Mouse (Mus musculus) hindbrain, postnatal 0 days (tissue): Measurements from ENCODE around the gene Mrrf. TPM values are rescaled to one million over a fixed set of nuclear protein-coding genes. Genes with fewer than 3 reads are reported as not detected.

Experiments used
- ATAC-seq: fragments of 200-750 bp; cut with Nextera tagmentation; 2 replicates; pipeline ENCODE4 v1.8.0; 2017; ENCODE audit warnings: mild to moderate bottlenecking, moderate TSS enrichment, moderate library complexity
- DNase-seq: peaks from one replicate; pipeline ENCODE4 v3.0.0-alpha.2; 2015; ENCODE audit warnings: low spot score
- H3K27ac ChIP-seq: fragments of 300-500 bp; sonication (generic); 2 replicates; pipeline ENCODE4 v1.5.1; 2014; ENCODE audit warnings: mild to moderate bottlenecking
- H3K27me3 ChIP-seq: fragments of 300-500 bp; sonication (generic); 2 replicates; pipeline ENCODE4 v1.6.1; 2014; ENCODE audit warnings: low read length, mixed read lengths; ENCODE audit not compliant: insufficient read depth
- H3K36me3 ChIP-seq: fragments of 300-500 bp; sonication (generic); 2 replicates; pipeline ENCODE4 v1.6.1; 2014; ENCODE audit warnings: low read length, mixed read lengths; ENCODE audit not compliant: insufficient read depth
- H3K4me1 ChIP-seq: fragments of 300-500 bp; sonication (generic); 2 replicates; pipeline ENCODE4 v1.6.1; 2014; ENCODE audit warnings: antibody characterized with exemption, low read length, mixed read lengths; ENCODE audit not compliant: insufficient read depth
- H3K4me2 ChIP-seq: fragments of 300-500 bp; sonication (generic); 2 replicates; pipeline ENCODE4 v1.6.1; 2014; ENCODE audit warnings: low read depth, mild to moderate bottlenecking, low read length, moderate library complexity, mixed read lengths
- H3K4me3 ChIP-seq: fragments of 300-500 bp; sonication (generic); 2 replicates; pipeline ENCODE4 v1.5.1; 2014; ENCODE audit warnings: low read length
- H3K9ac ChIP-seq: fragments of 300-500 bp; sonication (generic); replicated peaks from 2 replicates; pipeline ENCODE4 v1.6.1; 2014; ENCODE audit warnings: mild to moderate bottlenecking, low read length, moderate library complexity, mixed read lengths
- H3K9me3 ChIP-seq: fragments of 300-500 bp; sonication (generic); 2 replicates; pipeline ENCODE4 v1.6.1; 2016; ENCODE audit warnings: low read length, mixed read lengths
- CTCF ChIP-seq: IDR thresholded peaks from 2 replicates; pipeline ENCODE4 v1.5.1; 2016; ENCODE audit warnings: antibody characterized with exemption, control low read depth, low read depth
- WGBS: fragments of 180-500 bp; shearing (Covaris S2); extraction: QIAGEN DNeasy Blood & Tissue Kit; methylation state at CpG from one replicate; pipeline ENCODE4 v1.1.7; 2014; 5-methylcytosine and 5-hydroxymethylcytosine counted together
- polyA plus RNA-seq: library from polyadenylated mRNA; unstranded; fragments of >200 nt; fragmentation: Nextera tagmentation; extraction: Ambion mirVana; gene quantifications from 2 replicates; pipeline ENCODE4 v1.2.1, GENCODE M21; 2015
- total RNA-seq: library from RNA; depleted of rRNA; stranded (reverse); fragments of >200 nt; gene quantifications from 2 replicates; pipeline ENCODE4 v1.2.3, GENCODE M21; 2014; rRNA removed

The Mrrf gene
- 12.9 and 32.2 TPM in 2 replicates for total RNA-seq
- 16.6 and 17.0 TPM in 2 replicates for polyA plus RNA-seq

DNA sequence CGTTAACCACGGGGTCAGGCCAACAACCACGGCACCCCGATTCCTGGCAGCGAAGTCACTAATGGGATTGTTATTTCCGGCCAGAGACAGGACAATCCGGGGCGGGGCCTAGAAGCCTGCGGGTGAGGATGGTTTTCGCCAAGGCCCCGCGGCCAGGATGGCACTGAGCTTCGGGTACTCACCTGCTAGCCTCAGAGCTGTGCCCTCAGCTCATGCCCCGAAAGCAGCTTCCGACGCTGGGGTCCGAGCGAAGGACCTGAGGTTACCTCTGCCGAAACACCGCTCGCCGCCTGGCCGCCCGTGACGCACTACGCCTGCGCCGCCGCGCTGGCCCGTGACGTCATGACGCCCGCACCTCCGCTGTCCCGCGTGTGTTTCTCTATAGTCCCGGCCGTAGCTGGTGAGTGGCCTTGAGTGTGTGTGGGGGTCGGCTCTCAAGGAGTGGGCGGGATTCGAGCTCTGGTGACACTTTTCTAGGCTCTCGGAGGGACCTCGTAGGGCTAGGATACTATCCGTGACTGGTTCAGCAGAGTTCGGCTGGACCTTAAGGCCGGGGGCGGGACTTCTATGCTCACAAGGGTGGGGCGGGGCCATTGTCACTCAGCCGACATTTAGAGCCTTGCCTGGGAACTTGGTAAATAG, at the start of gene Mrrf, which contains the start of gene Rbm18:
Gene Mrrf (plus strand): TSS at position 90 of the 642 bp plus-strand sequence.
Gene Rbm18 (minus strand): TSS at position 474 of the 642 bp plus-strand sequence.
- no peak for TF ChIP-seq CTCF
- peak within 1 kb of the TSS; percentile 70 for H3K4me2 ChIP-seq
- ATAC-seq (peak; percentile 99), DNase-seq (peak; percentile 93)
- H3K36me3 ChIP-seq = peaks cover 11% of the 10 kb centered on the region; the same call in 1 of the 2 replicates
- WGBS = 2% methylated on average over 50 of the region's 50 CpGs
- peak within 1 kb of the TSS; percentile 85 for H3K27ac ChIP-seq
- no peaks in the 10 kb centered on the region for H3K9me3 ChIP-seq
- H3K4me3 ChIP-seq = peak within 1 kb of the TSS; percentile 54
- H3K4me1 ChIP-seq = peaks cover 12% of the 10 kb centered on the region
- peak within 1 kb of the TSS; percentile 61 for H3K9ac ChIP-seq
- H3K27me3 ChIP-seq = no peaks in the 10 kb centered on the region

DNA sequence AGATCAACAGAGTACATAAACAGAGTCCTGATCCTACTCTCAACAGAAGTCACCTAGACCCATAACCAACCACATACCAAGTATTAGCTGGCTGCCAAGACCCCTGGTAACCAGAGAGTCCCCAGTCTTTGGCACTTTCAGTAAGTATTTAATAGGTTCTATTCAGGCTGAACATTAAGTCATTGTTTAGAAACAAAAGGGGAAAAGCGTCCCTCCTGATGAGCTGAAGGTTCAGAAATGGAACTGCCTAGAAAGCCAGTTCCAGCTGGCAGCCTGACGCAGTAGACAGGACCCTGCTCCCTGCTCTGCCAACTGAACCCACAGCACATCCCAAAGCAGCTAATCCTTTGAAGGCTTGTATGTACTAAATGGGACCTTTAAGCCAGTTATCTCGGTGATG, 47.0 kb upstream of the Mrrf start:
- no peak overlapping the region for H3K4me2 ChIP-seq
- ATAC-seq (no peak), DNase-seq (no peak)
- no peak overlapping the region for H3K9ac ChIP-seq
- WGBS = 23% methylated on average over 3 of the region's 3 CpGs
- no peaks in the 10 kb centered on the region for H3K36me3 ChIP-seq
- no peak overlapping the region for H3K27ac ChIP-seq
- peaks cover 46% of the 10 kb centered on the region for H3K27me3 ChIP-seq
- TF ChIP-seq CTCF = no peak
- H3K9me3 ChIP-seq = no peaks in the 10 kb centered on the region
- H3K4me3 ChIP-seq = no peak overlapping the region
- peaks cover 8% of the 10 kb centered on the region for H3K4me1 ChIP-seq

DNA sequence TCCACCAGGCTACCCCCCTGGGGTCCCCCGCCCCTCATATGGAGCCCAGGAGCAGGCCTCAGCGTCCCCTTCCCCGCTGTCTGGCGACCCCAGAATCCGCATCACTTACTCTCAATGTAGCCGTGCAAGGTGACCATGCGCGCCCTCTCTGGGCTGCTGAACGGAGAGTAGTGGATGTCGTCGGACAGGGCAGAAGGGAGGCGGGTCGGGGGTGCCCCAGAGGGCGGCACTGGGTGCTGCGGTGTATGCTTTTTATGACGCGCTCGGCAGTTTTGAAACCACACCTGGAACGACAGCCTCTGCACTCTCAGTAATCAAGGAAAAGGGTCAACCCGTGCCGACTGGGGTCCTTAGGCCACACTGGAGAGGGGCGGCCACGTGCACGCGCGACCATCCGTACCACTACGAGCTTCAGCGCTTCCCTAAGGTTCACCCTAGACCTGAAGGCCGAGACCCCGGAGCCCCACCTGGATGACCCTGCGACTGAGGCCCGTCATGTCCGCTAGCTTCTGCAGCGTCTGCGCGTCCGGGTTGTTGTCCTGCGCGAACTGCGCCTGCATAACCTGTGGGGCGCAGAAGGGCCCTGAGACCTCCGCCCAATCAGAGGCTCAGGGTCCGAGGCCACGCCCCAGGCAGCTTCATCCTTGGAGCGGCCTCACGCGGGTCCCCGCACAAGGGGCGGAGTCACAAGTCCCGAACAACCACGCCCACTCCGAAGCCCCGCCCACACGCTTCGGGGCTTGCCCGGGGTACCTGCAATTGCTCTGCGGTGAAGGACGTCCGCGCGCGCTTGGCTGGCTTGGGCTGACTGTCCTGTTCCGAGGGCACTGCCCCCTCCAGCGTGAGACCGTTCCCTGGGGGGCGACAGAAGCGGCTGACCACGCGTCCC, 45.1 kb upstream of the Mrrf start:
- Histone ChIP-seq H3K4me3 (peak overlapping the region; percentile 36), H3K9ac (no peak overlapping the region), H3K27ac (no peak overlapping the region), H3K36me3 (no peaks in the 10 kb centered on the region), H3K4me1 (peaks cover 8% of the 10 kb centered on the region), H3K9me3 (no peaks in the 10 kb centered on the region), H3K4me2 (peak overlapping the region; percentile 68), H3K27me3 (peaks cover 65% of the 10 kb centered on the region)
- ATAC-seq = peak; percentile 55
- TF ChIP-seq CTCF = no peak
- DNase-seq = no peak
- WGBS = 3% methylated on average over 69 of the region's 70 CpGs

DNA sequence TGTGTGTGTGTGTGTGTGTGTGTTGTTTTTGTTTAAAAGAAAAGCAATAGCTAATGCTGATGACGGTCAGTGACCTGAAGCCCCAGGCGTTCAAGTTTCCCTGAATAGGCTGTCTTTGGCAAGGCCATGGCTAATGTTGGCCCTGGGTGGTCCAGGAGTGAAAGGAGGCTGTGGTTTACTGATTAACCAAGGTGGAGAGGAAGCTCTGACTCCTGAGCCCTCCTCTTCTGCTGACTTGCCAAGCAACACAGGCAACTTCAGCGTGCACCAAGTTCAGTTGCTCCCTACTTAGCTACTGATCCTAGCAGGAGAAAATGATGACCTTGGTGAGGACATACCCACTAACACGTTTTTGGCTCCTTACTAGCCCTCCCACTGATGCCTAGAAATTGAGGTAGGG, 43.4 kb upstream of the Mrrf start:
- Histone ChIP-seq H3K9ac (no peak overlapping the region), H3K4me2 (no peak overlapping the region), H3K27ac (no peak overlapping the region), H3K36me3 (no peaks in the 10 kb centered on the region), H3K4me3 (no peak overlapping the region), H3K4me1 (peaks cover 8% of the 10 kb centered on the region), H3K9me3 (no peaks in the 10 kb centered on the region), H3K27me3 (peaks cover 82% of the 10 kb centered on the region)
- 3% methylated on average over 4 of the region's 4 CpGs for WGBS
- DNase-seq (no peak), ATAC-seq (no peak)
- TF ChIP-seq CTCF = no peak

DNA sequence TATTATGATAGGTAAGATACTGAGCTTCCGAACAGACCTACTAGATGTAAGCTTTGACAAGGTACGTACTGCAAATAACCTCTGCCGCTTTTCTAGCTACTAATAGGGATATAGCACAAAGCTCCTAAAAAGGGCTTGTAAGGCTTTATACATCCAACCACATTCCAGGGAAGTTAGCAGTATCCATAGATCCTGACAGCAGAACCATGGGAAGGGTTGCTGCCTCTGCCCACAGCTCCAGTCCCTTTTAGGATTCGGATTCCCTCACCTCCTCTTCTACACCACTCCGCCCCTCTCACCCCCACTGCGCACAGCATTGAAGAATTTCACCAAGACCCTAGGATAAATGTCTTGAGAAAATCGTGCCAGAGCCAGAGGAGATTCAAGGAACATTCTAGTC, 42.9 kb upstream of the Mrrf start:
- WGBS = 17% methylated on average over 7 of the region's 7 CpGs
- Histone ChIP-seq H3K4me3 (no peak overlapping the region), H3K27ac (no peak overlapping the region), H3K9me3 (no peaks in the 10 kb centered on the region), H3K9ac (no peak overlapping the region), H3K36me3 (no peaks in the 10 kb centered on the region), H3K4me1 (peaks cover 8% of the 10 kb centered on the region), H3K27me3 (peaks cover 87% of the 10 kb centered on the region), H3K4me2 (no peak overlapping the region)
- TF ChIP-seq CTCF = no peak
- no peak for DNase-seq
- no peak for ATAC-seq

DNA sequence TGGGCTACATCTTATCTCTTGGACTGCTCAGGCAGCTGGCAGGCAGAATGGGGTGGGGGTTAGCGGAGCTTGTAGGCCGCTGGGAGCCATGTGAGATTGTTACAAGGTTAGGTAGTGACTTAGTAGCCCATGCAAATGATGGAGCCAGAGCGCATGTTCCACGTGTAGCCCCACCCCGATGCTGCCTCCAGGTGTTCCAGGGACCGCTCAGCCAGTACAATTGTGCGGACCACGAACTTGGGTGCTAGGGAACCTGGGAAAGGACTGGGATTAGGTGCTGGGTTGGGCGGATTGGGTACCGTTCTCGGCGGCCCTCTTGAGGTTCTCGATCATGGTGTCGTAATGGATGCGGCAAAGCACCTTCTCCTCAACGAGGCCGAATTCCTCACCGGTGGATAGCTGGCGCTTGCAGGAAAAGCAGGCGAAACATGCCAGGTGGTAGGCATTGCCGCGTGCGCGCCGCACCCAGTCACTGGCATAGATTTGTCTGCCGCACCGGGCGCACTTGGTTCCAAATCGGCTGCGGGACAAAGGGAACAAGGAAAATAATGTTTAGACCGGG, 42.2 kb upstream of the Mrrf start:
- Histone ChIP-seq H3K36me3 (no peaks in the 10 kb centered on the region), H3K4me3 (peak overlapping the region; percentile 7; the same call in 1 of the 2 replicates)
- 5% methylated on average over 31 of the region's 31 CpGs for WGBS

More for the DNA sequence above, 42.2 kb upstream of the Mrrf start:
- ATAC-seq (no peak), DNase-seq (no peak)
- H3K27ac ChIP-seq = no peak overlapping the region
- H3K9ac ChIP-seq = no peak overlapping the region
- no peak for TF ChIP-seq CTCF
- no peaks in the 10 kb centered on the region for H3K9me3 ChIP-seq
- H3K27me3 ChIP-seq = peaks cover 94% of the 10 kb centered on the region
- H3K4me2 ChIP-seq = no peak overlapping the region
- H3K4me1 ChIP-seq = peaks cover 8% of the 10 kb centered on the region
